ENCODE assay signal across 8 mouse cellular contexts in genomic region chr16:96199913-96200701, GRCm38 (mm10). TPM values are rescaled to one million over a fixed set of nuclear protein-coding genes. Genes with fewer than 3 reads are reported as not detected.
A peak's percentile ranks its signal among the peaks of the same experiment; 100 is the strongest.
DNase-seq lines count a peak whose midpoint lies in the region; ATAC-seq lines count a peak whose summit lies in the region.
"Had no signal": no experiment of that assay in that cellular context is flagged by ENCODE, and none has a peak within 500 bp of the region (broad histone marks: within the 10 kb centered on the region; RNA-seq: fewer than 3 reads in every experiment).

Gene Sh3bgr, plus strand, starts transcription at chr16:96200450.

- H3K9ac ChIP-seq in lung, embryonic 16.5 days (ENCODE audit: low read length): peak within 1 kb of the TSS; percentile 51

- peak within 1 kb of the TSS; percentile 72 for H3K27ac ChIP-seq in embryonic facial prominence, embryonic 10.5 days (replicated peaks)
- no peak within 1 kb of the TSS for H3K27ac ChIP-seq in lung, embryonic 16.5 days (ENCODE audit: low read length)

- peak; percentile 71 for DNase-seq in brain, adult 2 months (ENCODE audit: low read depth, low spot score)
- peak; percentile 61 for DNase-seq in embryonic facial prominence, embryonic 10.5 days (ENCODE audit: low spot score)
- DNase-seq in heart, adult 9 months (ENCODE audit: low spot score in 2 of 2): peak; percentile 83 to 84
- DNase-seq in kidney, adult 9 months: peak; percentile 79
- peak; percentile 68 for DNase-seq in retina, embryonic 14.5 days (ENCODE audit: low spot score)

- H3K4me1 ChIP-seq in embryonic facial prominence, embryonic 10.5 days: peaks cover 19% of the 10 kb centered on the region
- peaks cover 7% of the 10 kb centered on the region for H3K4me1 ChIP-seq in lung, embryonic 16.5 days (replicated peaks; ENCODE audit: control insufficient read depth, insufficient read depth, low read length)

- ATAC-seq in lung, embryonic 16.5 days (ENCODE audit: low read depth): peak; percentile 95
- no peak for ATAC-seq in erythroblast, adult 5-6 weeks (replicated peaks; ENCODE audit: low FRiP score, poor library complexity, severe bottlenecking)

- 6% methylated on average over 20 of the region's 20 CpGs for WGBS in embryonic facial prominence, embryonic 10.5 days
- WGBS in lung, embryonic 16.5 days: 1% methylated on average over 20 of the region's 20 CpGs

- no peaks in the 10 kb centered on the region for H3K9me3 ChIP-seq in embryonic facial prominence, embryonic 10.5 days
- H3K9me3 ChIP-seq in lung, embryonic 16.5 days (ENCODE audit: control insufficient read depth, low read length): no peaks in the 10 kb centered on the region

- peaks cover 11% of the 10 kb centered on the region; the same call in 1 of the 2 replicates for H3K27me3 ChIP-seq in embryonic facial prominence, embryonic 10.5 days (replicated peaks; ENCODE audit: low read depth, poor library complexity, severe bottlenecking)
- no peaks in the 10 kb centered on the region for H3K27me3 ChIP-seq in lung, embryonic 16.5 days (ENCODE audit: control insufficient read depth, insufficient read depth, low read depth, low read length)

- no peaks in the 10 kb centered on the region for H3K36me3 ChIP-seq in embryonic facial prominence, embryonic 10.5 days (replicated peaks)
- H3K36me3 ChIP-seq in lung, embryonic 16.5 days (ENCODE audit: control insufficient read depth, insufficient read depth, low read length): no peaks in the 10 kb centered on the region

- H3K4me3 ChIP-seq in embryonic facial prominence, embryonic 10.5 days: peak within 1 kb of the TSS; percentile 51
- H3K4me3 ChIP-seq in lung, embryonic 16.5 days (ENCODE audit: low read length): peak within 1 kb of the TSS; percentile 37

- peak within 1 kb of the TSS; percentile 56 for H3K4me2 ChIP-seq in lung, embryonic 16.5 days (ENCODE audit: low read depth, low read length)

RNA-seq across cellular contexts. Expression of gene Sh3bgr, which starts in this region (rescaled TPM):
- 1.5 and 1.7 TPM in 2 replicates for polyA plus RNA-seq in embryonic facial prominence, embryonic 10.5 days (2016; fragmentation: Nextera tagmentation; extraction: Ambion mirVana)
- polyA plus RNA-seq in lung, embryonic 16.5 days (2015; fragmentation: Nextera tagmentation; extraction: Ambion mirVana): 16.4 and 20.7 TPM in 2 replicates
- not detected in 2 replicates for total RNA-seq in erythroblast, adult 5-6 weeks (2015; ENCODE audit: low replicate concordance)
- not detected in 2 replicates for total RNA-seq in erythroblast, adult 5-6 weeks (2017; ENCODE audit: low replicate concordance)
- total RNA-seq: hematopoietic stem cell, adult 5-6 weeks had no signal
